Mouse (Mus musculus) kidney, postnatal 10 days (tissue): ENCODE measurements around the gene Runx2.

Source experiments
- DNase-seq: peaks from one replicate; pipeline ENCODE4 v3.0.0; 2021; ENCODE audit warnings: mixed read lengths

Runx2 gene

GRCm38 (mm10) chr17:44709516-44710252 lies 104.9 kb downstream of the Runx2 start:
- peak; percentile 87 for DNase-seq

GRCm38 (mm10) chr17:44707956-44708355 lies 106.6 kb downstream of the Runx2 start:
- no peak for DNase-seq

- DNase-seq: peak; percentile 77
Observed at GRCm38 (mm10) chr17:44706531-44706930, 108.1 kb downstream of the Runx2 start.

GRCm38 (mm10) chr17:44702506-44703298 lies 111.9 kb downstream of the Runx2 start:
- no peak for DNase-seq

GRCm38 (mm10) chr17:44701531-44701930 lies 113.1 kb downstream of the Runx2 start:
- no peak for DNase-seq

- no peak for DNase-seq
Observed at GRCm38 (mm10) chr17:44700326-44700725, 114.3 kb downstream of the Runx2 start.

- DNase-seq: no peak
Observed at GRCm38 (mm10) chr17:44697053-44697452, 117.5 kb downstream of the Runx2 start.

- DNase-seq: no peak
Observed at GRCm38 (mm10) chr17:44693552-44693951, 121.0 kb downstream of the Runx2 start.

GRCm38 (mm10) chr17:44691517-44691916 lies 123.1 kb downstream of the Runx2 start:
- no peak for DNase-seq

GRCm38 (mm10) chr17:44690410-44691035 lies 124.1 kb downstream of the Runx2 start:
- no peak for DNase-seq

GRCm38 (mm10) chr17:44688306-44688705 lies 126.3 kb downstream of the Runx2 start:
- no peak for DNase-seq

GRCm38 (mm10) chr17:44685514-44685913 lies 129.1 kb downstream of the Runx2 start:
- DNase-seq: peak; percentile 55

- DNase-seq: no peak
Observed at GRCm38 (mm10) chr17:44683026-44683425, 131.6 kb downstream of the Runx2 start.

GRCm38 (mm10) chr17:44677782-44678181 lies 136.8 kb downstream of the Runx2 start:
- peak; percentile 43 for DNase-seq

- peak; percentile 19 for DNase-seq
Observed at GRCm38 (mm10) chr17:44672806-44673205, 141.8 kb downstream of the Runx2 start.

- DNase-seq: no peak
Observed at GRCm38 (mm10) chr17:44671946-44672692, 142.5 kb downstream of the Runx2 start.

- DNase-seq: no peak
Observed at GRCm38 (mm10) chr17:44669985-44670384, 144.6 kb downstream of the Runx2 start.

GRCm38 (mm10) chr17:44667346-44667745 lies 147.3 kb downstream of the Runx2 start:
- no peak for DNase-seq

- DNase-seq: no peak
Observed at GRCm38 (mm10) chr17:44663872-44664271, 150.7 kb downstream of the Runx2 start.

- DNase-seq: no peak
Observed at GRCm38 (mm10) chr17:44663208-44663607, 151.4 kb downstream of the Runx2 start.

GRCm38 (mm10) chr17:44662080-44662706 lies 152.4 kb downstream of the Runx2 start:
- DNase-seq: no peak

- no peak for DNase-seq
Observed at GRCm38 (mm10) chr17:44660121-44660806, 154.3 kb downstream of the Runx2 start.
